Mouse (Mus musculus) cerebellum, adult 11-12 months (tissue): ENCODE measurements around the gene Ccdc134.
"Not testable (repeated sequence)": the region's sequence is repeated elsewhere in the genome, so short reads cannot be mapped to it uniquely, and the experiment has no call there.

ENCODE experiments used
- DNase-seq: peaks from one replicate; pipeline ENCODE4 v3.0.0; 2022

The Ccdc134 gene

GRCm38 (mm10) chr15:82127426-82128374 lies at the start of gene Ccdc134:
Gene Ccdc134 (plus strand): TSS chr15:82127922.
- DNase-seq: peak; percentile 94

DNA sequence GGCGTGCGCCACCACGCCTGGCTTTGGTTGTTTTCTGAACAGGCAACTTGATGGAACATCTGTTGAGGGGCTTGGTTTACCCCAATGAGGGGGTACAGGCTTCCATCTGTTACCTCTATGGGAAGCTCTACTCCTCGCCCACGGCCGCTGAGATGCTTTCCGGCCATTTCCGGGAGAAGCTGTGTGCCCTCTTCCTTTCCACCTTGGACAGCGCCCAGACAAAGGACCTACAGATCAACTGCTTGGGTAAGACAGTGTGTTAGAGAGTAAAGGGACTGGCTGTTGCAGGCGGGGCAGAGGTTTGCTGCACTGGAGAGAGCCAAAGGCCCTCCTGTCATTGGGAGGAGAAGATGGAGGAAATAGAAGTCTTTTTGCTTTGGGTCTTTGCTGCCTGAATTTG lies 47.8 kb upstream of the Ccdc134 start:
- DNase-seq: no peak

DNA sequence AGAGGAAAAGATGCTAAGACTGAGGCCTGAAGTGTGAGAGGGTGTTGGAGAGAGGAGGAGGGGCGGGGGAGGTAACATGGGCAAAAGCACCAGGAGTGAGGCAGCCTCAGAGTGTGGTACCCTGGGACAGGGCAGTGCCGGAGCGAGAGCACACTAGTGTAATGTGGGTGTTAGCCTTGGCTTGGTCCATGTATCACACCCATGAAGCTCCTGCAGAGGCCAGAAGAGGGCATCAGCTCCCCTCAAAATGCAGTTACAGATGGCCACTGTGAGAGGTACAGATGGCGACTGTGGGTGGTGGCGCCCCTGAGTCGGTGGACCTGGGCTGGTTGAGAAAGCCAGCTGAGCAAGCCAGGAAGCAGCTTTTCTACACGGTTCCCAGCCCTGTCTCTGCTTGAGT lies 46.6 kb upstream of the Ccdc134 start:
- peak; percentile 85 for DNase-seq

GRCm38 (mm10) chr15:82085606-82086005 lies 42.1 kb upstream of the Ccdc134 start:
- no peak for DNase-seq

DNA sequence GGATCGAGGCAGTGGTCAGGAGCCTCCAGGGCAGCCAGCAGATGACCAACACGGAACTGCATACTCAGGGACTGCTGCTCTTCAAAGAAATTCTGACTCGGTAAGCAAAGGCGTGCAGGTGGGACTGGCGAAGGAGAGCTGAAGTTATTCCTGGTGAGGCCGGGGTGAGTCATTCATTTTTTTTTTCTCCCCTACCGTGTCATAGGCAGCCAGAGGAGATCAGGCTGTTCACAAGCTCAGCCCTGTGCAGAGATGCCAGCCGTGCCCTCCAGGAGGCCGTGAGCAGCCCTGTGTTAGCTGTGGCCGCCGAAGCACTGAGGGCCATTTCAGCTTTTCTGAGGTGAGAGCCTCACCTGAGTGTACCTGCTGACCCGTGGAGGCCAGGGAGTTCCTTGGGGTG lies 41.6 kb upstream of the Ccdc134 start:
- DNase-seq: no peak

DNA sequence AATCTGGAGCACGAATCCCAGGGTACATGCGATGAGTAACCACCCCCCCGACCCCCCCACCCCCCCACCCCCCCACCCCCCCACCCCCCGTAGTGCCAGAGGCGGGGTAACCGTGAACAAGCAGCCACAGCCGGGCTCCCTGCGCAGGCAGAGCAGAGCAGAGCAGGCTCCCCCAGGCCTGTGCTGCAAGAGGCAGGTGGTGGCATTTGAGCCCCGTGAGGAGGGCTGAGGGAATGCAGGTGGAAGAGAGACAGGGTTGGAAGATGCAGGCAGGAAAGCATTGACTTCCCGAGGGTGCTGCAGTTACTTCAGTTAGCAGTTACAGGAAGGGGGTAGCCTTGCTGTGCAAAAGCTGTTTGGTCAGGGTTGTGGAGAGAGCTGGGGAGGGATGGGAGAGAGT lies 40.5 kb upstream of the Ccdc134 start:
- DNase-seq: no peak

DNA sequence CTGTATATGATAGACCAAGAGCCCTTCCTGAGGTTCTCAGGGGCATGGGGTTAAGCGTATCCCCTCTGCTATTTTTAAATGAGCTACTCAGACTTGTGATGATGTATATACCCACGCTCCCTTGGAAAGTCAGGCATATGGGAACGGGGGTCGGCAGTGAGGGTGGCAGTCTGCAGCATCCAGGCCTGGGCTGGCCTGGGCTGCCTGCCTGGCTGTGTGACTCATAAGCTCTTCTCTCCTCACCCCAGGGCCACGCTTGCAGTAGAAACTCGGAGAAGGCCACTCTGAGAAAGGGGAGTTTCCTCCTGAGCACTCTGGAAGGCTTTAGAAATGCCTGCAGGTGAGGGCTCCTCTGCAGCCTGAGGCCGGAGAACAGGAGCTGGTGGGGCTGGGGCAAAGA lies 36.7 kb upstream of the Ccdc134 start:
- no peak for DNase-seq

DNA sequence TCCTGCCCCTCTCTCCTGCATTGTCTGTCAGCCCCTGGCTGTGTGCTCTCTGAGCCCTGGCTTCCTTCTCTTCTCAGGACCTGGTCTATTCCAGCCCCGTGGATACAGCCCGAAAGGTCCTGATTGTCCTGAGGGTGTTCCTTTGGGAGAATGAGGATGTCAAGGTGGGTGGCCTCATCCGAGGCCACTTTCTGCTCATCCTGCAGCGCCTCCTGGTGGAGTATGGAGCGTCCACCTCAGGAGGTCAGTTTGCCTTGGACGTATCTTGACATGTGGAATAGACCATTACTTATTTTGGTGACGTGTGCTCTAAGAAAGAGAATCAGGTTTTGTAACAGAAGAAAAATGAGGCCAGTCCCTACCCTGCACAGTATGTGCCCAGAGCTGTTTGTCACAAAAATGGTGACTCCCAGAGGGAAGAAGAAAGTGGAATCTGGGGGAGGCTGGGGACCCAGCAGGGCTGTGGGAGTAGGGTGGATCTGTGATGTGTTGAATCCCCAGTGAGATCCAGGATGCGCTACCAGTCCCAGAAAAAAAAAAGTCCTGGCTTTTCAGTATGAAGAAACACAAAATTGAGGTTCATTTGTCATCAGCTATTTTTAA lies 20.7 kb upstream of the Ccdc134 start:
- peak; percentile 56 for DNase-seq

GRCm38 (mm10) chr15:82120544-82120943 lies 7.2 kb upstream of the Ccdc134 start:
- no peak for DNase-seq

- DNase-seq: not testable (repeated sequence)
Measured at GRCm38 (mm10) chr15:82126690-82127089, 1.0 kb upstream of the Ccdc134 start.

DNA sequence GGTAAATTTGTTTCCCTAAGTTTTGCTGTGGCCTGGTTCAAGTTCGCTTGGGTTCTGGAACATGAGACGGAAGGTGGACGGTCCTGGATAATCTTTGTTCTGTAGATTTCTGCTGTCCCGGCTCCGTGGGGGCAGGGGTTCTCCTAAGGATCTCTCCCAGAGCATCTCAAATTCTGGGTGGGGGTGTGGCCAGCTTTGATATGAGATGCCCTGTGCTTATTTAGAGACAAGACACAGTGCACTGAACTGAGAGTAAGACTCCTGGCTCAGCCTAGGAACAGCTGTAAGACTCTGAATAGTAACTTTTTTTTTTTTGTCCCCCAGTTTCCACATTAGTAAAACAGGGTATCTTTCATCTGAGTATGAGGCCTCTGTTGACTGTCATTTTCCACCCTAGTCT lies 676 bp downstream of the Ccdc134 start:
- no peak for DNase-seq

DNA sequence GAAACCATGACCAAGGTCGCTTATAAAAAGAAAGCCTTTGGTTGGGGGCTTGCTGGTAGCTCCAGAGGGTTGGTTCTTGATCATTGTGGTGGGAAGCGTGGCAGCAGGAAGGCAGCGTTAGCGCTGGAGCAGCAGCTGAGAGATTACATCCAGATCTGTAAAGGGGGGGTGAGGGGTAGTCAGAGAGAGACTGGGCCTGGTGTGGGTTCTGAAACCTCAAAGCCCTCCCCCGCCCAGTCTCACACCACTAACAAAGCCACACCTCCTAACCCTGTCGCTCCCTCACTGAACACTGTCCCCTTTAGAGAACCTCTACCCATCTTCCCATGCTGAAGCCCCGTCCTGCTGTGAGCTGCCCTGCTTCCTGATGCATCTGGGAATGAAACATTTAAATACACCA lies 2.9 kb downstream of the Ccdc134 start:
- DNase-seq: no peak

DNA sequence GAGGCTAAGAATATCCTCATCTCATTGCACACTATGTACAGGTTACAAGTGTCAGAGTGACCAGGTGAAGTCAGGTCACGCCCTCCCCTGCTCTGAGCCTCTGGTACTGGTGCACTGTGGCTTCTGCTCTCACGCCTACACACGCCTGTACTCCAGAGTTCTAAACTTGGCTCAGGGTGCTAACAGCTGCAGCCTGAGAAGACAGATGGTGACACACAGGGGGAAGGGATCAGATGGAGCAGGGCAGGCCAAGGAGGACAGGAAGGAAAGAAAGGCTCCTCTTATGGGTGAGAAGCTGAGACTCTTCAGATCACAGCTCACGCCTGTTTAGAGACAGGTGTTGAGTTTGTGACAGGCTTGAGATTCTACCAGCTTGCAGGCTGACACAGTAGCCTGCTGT lies 7.7 kb downstream of the Ccdc134 start:
- no peak for DNase-seq

- DNase-seq: peak; percentile 64
Measured at GRCm38 (mm10) chr15:82138565-82138964, 10.8 kb downstream of the Ccdc134 start.

- DNase-seq: peak; percentile 32
Measured at GRCm38 (mm10) chr15:82139196-82139595, 11.5 kb downstream of the Ccdc134 start.

DNA sequence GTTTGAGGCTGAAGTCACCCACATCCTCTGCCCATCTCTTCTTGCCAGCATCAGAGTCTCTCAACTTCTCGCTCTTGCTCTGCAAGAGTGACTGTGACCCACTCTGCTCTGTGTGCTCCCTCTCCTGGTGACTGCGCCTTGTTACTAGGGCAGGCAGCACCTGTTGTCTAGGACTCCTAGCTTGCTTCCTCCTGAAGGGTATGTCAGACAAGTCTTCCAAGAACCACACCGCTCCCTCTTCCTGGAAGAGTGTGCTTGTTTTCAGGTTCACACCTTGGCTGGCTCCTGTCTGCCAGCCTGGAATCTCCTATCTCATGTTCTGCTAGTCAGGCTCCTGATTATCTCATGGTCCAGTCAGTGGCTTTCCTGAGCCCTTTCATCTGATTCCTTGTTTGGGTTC lies 12.6 kb downstream of the Ccdc134 start:
- no peak for DNase-seq

DNA sequence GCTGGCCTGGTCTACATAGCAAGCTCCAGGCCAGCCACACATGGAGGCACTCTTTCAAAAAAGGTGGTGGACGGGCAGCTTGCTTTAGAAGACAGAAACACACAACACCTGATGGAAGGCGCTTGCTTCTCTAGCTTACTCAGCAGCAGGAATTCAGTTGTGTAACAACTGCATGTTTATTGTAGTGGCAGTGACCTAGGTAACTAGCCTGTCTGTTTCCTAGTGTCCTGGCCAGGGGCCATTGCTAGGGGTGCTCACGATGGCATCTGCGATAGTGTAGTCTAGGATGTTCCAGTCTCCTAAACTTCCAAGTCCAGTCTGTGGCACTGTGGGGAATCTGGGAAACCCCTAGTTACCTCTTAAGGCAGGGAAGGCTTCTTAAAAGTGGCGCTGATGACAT lies 16.4 kb downstream of the Ccdc134 start:
- DNase-seq: no peak

DNA sequence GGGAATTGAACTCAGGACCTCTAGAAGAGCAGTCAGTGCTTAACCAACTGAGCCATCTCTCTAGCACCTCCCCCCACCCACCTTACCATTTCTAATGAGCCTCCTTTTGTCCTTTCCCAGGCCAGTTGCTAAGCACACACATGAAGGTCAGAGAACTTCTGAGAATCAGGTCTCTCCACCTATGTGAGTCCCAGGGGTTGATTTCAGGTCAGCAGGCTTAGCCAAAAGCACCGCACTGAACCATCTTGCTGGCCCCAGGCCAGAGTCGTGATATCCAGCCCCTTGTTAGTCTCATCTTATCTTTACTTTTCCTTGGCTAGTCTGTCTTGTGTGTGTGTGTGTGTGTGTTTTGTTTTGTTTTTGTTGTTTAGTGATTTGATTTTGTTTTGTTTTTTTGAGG lies 17.7 kb downstream of the Ccdc134 start:
- peak; percentile 61 for DNase-seq

GRCm38 (mm10) chr15:82145851-82146769 lies 18.4 kb downstream of the Ccdc134 start:
- DNase-seq: peak; percentile 52

DNA sequence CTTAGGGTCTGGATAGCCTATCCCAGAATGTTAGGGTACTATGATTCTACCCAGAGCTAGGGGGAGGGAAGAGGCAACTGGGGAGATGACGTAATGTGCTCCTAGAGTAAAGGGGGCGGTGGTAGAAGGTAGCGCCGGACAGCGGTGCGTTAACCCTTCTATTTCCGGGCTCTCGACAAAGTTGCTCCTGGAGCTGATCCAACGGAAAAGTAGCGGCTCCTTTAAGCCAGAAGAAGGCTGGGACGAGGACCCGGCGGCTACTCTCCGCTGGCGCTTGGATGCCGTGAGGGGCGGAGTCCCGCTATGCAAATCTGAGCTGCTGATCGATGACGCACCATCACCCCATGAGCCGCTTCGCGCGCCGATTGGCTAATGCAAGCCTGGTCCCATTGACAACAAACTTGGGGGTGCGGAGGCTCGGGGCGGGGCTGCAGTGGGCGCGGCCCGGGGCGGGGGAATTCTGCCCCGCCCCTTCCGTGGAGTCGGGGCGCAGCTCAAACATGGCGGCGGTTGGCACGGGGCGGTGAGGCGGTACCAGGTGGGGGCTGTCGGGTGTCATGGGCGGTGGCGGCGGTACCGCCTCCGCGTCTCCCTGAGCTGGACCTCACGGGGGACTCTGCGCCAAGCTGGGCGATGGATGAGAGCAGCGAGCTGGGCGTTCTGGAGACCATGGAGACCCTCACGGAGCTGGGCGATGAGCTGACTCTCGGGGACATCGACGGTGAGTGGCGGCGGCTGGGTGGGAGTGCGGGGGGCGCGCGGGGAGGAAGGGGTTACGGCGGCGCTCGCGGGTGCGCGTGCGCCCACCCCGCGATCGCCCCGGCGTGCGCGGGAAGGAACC lies 19.3 kb downstream of the Ccdc134 start, which contains the start of gene Srebf2:
Gene Srebf2 (plus strand): TSS at position 412 of the 841 bp plus-strand sequence.
- DNase-seq: peak; percentile 99

GRCm38 (mm10) chr15:82147611-82148111 lies 19.9 kb downstream of the Ccdc134 start:
- peak; percentile 72 for DNase-seq

GRCm38 (mm10) chr15:82148510-82148911 lies 20.8 kb downstream of the Ccdc134 start:
- DNase-seq: no peak
